8 mouse cellular contexts compared by ENCODE assay signal in genomic region chr5:124029220-124030035, GRCm38 (mm10). TPM values are rescaled to one million over a fixed set of nuclear protein-coding genes. Genes with fewer than 3 reads are reported as not detected.
DNase-seq lines count a peak whose midpoint lies in the region; ATAC-seq and TF ChIP-seq lines count a peak whose summit lies in the region.

No protein-coding gene starts in this region.

- H3K27me3 ChIP-seq in liver, adult 2 months (ENCODE audit: control insufficient read depth, insufficient read depth, low read length), result no peaks in the 10 kb centered on the region
- H3K27me3 ChIP-seq in hindbrain, embryonic 16.5 days (replicated peaks; ENCODE audit: control insufficient read depth, insufficient read depth, low read length), result no peaks in the 10 kb centered on the region
- no peaks in the 10 kb centered on the region for H3K27me3 ChIP-seq in neural tube, embryonic 14.5 days (ENCODE audit: control insufficient read depth, insufficient read depth, low read length)

- no peaks in the 10 kb centered on the region for H3K9me3 ChIP-seq in hindbrain, embryonic 16.5 days (ENCODE audit: control insufficient read depth, low read length)
- H3K9me3 ChIP-seq in neural tube, embryonic 14.5 days (ENCODE audit: control insufficient read depth, low read length), result no peaks in the 10 kb centered on the region

- H3K27ac ChIP-seq in liver, adult 2 months (replicated peaks; ENCODE audit: insufficient read depth, low read depth, low read length), result peak overlapping the region; percentile 81
- H3K27ac ChIP-seq in hindbrain, embryonic 16.5 days (ENCODE audit: low read depth, low read length), result peak overlapping the region; percentile 87; the same call in 1 of the 2 replicates
- H3K27ac ChIP-seq in neural tube, embryonic 14.5 days (ENCODE audit: low read depth, low read length), result peak overlapping the region; percentile 95

- H3K4me3 ChIP-seq in liver, adult 2 months (ENCODE audit: insufficient read depth, low read depth, low read length), result no peak overlapping the region; the same call in 1 of the 2 replicates
- H3K4me3 ChIP-seq in hindbrain, embryonic 16.5 days (ENCODE audit: low read length), result peak overlapping the region; percentile 60
- peak overlapping the region; percentile 97 for H3K4me3 ChIP-seq in neural tube, embryonic 14.5 days (ENCODE audit: low read depth, low read length)

- TF ChIP-seq CTCF in liver, adult 2 months (IDR thresholded peaks at IDR 0.05; ENCODE audit: low read depth, low read length), result no peak

- DNase-seq in adrenal gland, adult (ENCODE audit: inconsistent age in 2 of 2, low spot score in 1 of 2), result peak; percentile 37 to 78
- DNase-seq in adrenal gland, postnatal 36 days, result no peak
- DNase-seq in liver, adult 2 months (ENCODE audit: extremely low read depth, low read depth, low spot score), result peak; percentile 87
- DNase-seq in liver, result no peak
- DNase-seq in left cerebral cortex, postnatal 25 days (ENCODE audit: low spot score in 2 of 2), result no peak
- DNase-seq in urinary bladder, postnatal 4 days (ENCODE audit: low spot score in 2 of 2), result no peak

- no peak for TF ChIP-seq POLR2A in liver, adult 2 months (IDR thresholded peaks at IDR 0.05; ENCODE audit: extremely low read depth, insufficient read depth, low read length)

- no peaks in the 10 kb centered on the region for H3K36me3 ChIP-seq in liver, adult 2 months (ENCODE audit: control insufficient read depth, insufficient read depth, low read length)
- H3K36me3 ChIP-seq in hindbrain, embryonic 16.5 days (ENCODE audit: control insufficient read depth, insufficient read depth, low read length), result no peaks in the 10 kb centered on the region
- no peaks in the 10 kb centered on the region; the same call in 1 of the 2 replicates for H3K36me3 ChIP-seq in neural tube, embryonic 14.5 days (ENCODE audit: control insufficient read depth, insufficient read depth, low read length)

- 27% methylated on average over 19 of the region's 19 CpGs for WGBS in liver, adult 2 months
- WGBS in hindbrain, embryonic 16.5 days, result 74% methylated on average over 19 of the region's 19 CpGs
- WGBS in neural tube, embryonic 14.5 days, result 69% methylated on average over 19 of the region's 19 CpGs

- no peak for ATAC-seq in hindbrain, embryonic 16.5 days
- no peak for ATAC-seq in neural tube, embryonic 14.5 days (ENCODE audit: low read depth)

- intact Hi-C loops in left cerebral cortex, postnatal 25 days (cut with DNase I), result loop anchor here (2.0 kb wide), 1 partner anchor 29 kb away; no protein-coding TSS in a partner anchor

- peak overlapping the region; percentile 38 for H3K9ac ChIP-seq in liver, adult 2 months (ENCODE audit: low read depth, low read length)
- H3K9ac ChIP-seq in hindbrain, embryonic 16.5 days (ENCODE audit: low read depth, low read length), result peak overlapping the region; percentile 20; the same call in 1 of the 2 replicates
- H3K9ac ChIP-seq in neural tube, embryonic 14.5 days (replicated peaks; ENCODE audit: low read depth, low read length), result peak overlapping the region; percentile 90; the same call in 1 of the 2 replicates

- H3K79me2 ChIP-seq in liver, adult 2 months (ENCODE audit: control insufficient read depth, insufficient read depth, low read length), result peaks cover 34% of the 10 kb centered on the region; the same call in 1 of the 2 replicates

- H3K4me1 ChIP-seq in liver, adult 2 months (ENCODE audit: control insufficient read depth, insufficient read depth, low read length), result peaks cover 51% of the 10 kb centered on the region
- peaks cover 47% of the 10 kb centered on the region for H3K4me1 ChIP-seq in hindbrain, embryonic 16.5 days (ENCODE audit: control insufficient read depth, insufficient read depth, low read depth, low read length)
- H3K4me1 ChIP-seq in neural tube, embryonic 14.5 days (ENCODE audit: control insufficient read depth, insufficient read depth, low read length), result peaks cover 48% of the 10 kb centered on the region

- peak overlapping the region; percentile 71 for H3K4me2 ChIP-seq in hindbrain, embryonic 16.5 days (ENCODE audit: low read length)
- H3K4me2 ChIP-seq in neural tube, embryonic 14.5 days (ENCODE audit: low read depth, low read length), result peak overlapping the region; percentile 88

RNA-seq across cellular contexts. Expression of gene Vps37b, which starts 2.6 kb away (rescaled TPM):
- 100 to 1,000 TPM in 1 of 2 experiments, 10 to 100 TPM in 1; 93.1 to 188 TPM for total RNA-seq in adrenal gland, postnatal 36 days (2021)
- 4.4 and 6.2 TPM in 2 replicates for total RNA-seq in liver, adult 2 months (2014; rRNA removed)
- polyA plus RNA-seq in liver, adult 2 months (2012; rRNA removed), result 27.3 and 31.4 TPM in 2 replicates
- 70.9 and 81.1 TPM in 2 replicates for polyA plus RNA-seq in hindbrain, embryonic 16.5 days (2015; fragmentation: Nextera tagmentation; extraction: Ambion mirVana)
- polyA plus RNA-seq in neural tube, embryonic 14.5 days (2014; fragmentation: Nextera tagmentation; extraction: Ambion mirVana), result 47.1 and 58.1 TPM in 2 replicates
- total RNA-seq in left cerebral cortex, postnatal 25 days (2021), result 10 to 100 TPM; 46.7 to 50.6 TPM

RNA-seq across cellular contexts. Expression of gene Hip1r, which starts 56.0 kb away (rescaled TPM):
- 10 to 100 TPM; 15.1 to 18.4 TPM for total RNA-seq in adrenal gland, postnatal 36 days (2021)
- total RNA-seq in liver, adult 2 months (2014; rRNA removed), result 9.1 and 9.7 TPM in 2 replicates
- 9.2 and 11.5 TPM in 2 replicates for polyA plus RNA-seq in liver, adult 2 months (2012; rRNA removed)
- 34.3 and 35.3 TPM in 2 replicates for polyA plus RNA-seq in hindbrain, embryonic 16.5 days (2015; fragmentation: Nextera tagmentation; extraction: Ambion mirVana)
- polyA plus RNA-seq in neural tube, embryonic 14.5 days (2014; fragmentation: Nextera tagmentation; extraction: Ambion mirVana), result 19.7 and 21.4 TPM in 2 replicates
- total RNA-seq in left cerebral cortex, postnatal 25 days (2021), result 10 to 100 TPM; 60.5 to 67.1 TPM

Comparison
In these comparisons a context has a peak if more than half of its experiments do, and no peak if none do; other contexts are left out.
1. DNase-seq: peak in adrenal gland, adult (2 of 2) and liver, adult 2 months (single experiment); none in adrenal gland, postnatal 36 days (0 of 2), liver (single experiment), left cerebral cortex, postnatal 25 days (0 of 2) and urinary bladder, postnatal 4 days (0 of 2).
2. H3K9ac ChIP-seq: peak in every context shown above with its lines; median percentile 90 in neural tube, embryonic 14.5 days; 38 in liver, adult 2 months; 20 in hindbrain, embryonic 16.5 days.
3. Peak in every context shown above with its lines, with median percentiles within 50 percentile points of each other: H3K27ac ChIP-seq.